Mouse (Mus musculus): ENCODE results near the gene Inpp4a.

Gene Inpp4a

GRCm38 (mm10) chr1:37343265-37343664 is 43.6 kb downstream of the Inpp4a start:
- POLR2A ChIA-PET = no interaction called here
- CTCF ChIA-PET = interaction anchor here in 2 of 4 experiments (0.6 kb wide), 2 partner anchors 47 to 626 kb away, joined by 4 read pairs; no protein-coding TSS in a partner anchor

- CTCF ChIA-PET = no interaction called here
- POLR2A ChIA-PET = no interaction called here
Observed at GRCm38 (mm10) chr1:37344223-37344916, 44.7 kb downstream of the Inpp4a start.

GRCm38 (mm10) chr1:37347361-37348080 is 47.9 kb downstream of the Inpp4a start:
- POLR2A ChIA-PET = interaction anchor here in 1 of 4 experiments (1.0 to 1.9 kb wide), 2 partner anchors 10 to 11 kb away, joined by 3 to 6 read pairs; no protein-coding TSS in a partner anchor
- CTCF ChIA-PET = interaction anchor here in 1 of 4 experiments (1.1 kb wide), 1 partner anchor 517 kb away, joined by 3 read pairs; no protein-coding TSS in a partner anchor

GRCm38 (mm10) chr1:37350886-37351651 is 51.4 kb downstream of the Inpp4a start:
- POLR2A ChIA-PET = interaction anchor here in 1 of 4 experiments (0.6 to 1.2 kb wide), 4 partner anchors 16 to 954 kb away, joined by 3 to 5 read pairs (median 4); no protein-coding TSS in a partner anchor
- CTCF ChIA-PET = interaction anchor here in 1 of 4 experiments (1.4 kb wide), 1 partner anchor 68 kb away, joined by 5 read pairs; no protein-coding TSS in a partner anchor

- ChIA-PET POLR2A (interaction anchor here in 1 of 4 experiments (0.6 to 1.2 kb wide), 5 partner anchors 17 to 955 kb away, joined by 3 to 5 read pairs (median 3); no protein-coding TSS in a partner anchor), CTCF (no interaction called here)
Observed at GRCm38 (mm10) chr1:37351961-37352360, 52.3 kb downstream of the Inpp4a start.

GRCm38 (mm10) chr1:37353456-37353855 is 53.8 kb downstream of the Inpp4a start:
- ChIA-PET CTCF (interaction anchor here in 1 of 4 experiments (0.9 kb wide), 1 partner anchor 49 kb away, joined by 3 read pairs; no protein-coding TSS in a partner anchor), POLR2A (interaction anchor here in 1 of 4 experiments (0.7 kb wide), 1 partner anchor 21 kb away, joined by 3 read pairs; no protein-coding TSS in a partner anchor)

GRCm38 (mm10) chr1:37355492-37355891 is 55.8 kb downstream of the Inpp4a start:
- ChIA-PET CTCF (no interaction called here), POLR2A (interaction anchor here in 1 of 4 experiments (1.4 kb wide), 1 partner anchor 9 kb away, joined by 3 read pairs; no protein-coding TSS in a partner anchor)

GRCm38 (mm10) chr1:37356305-37356704 is 56.6 kb downstream of the Inpp4a start:
- ChIA-PET CTCF (interaction anchor here in 1 of 4 experiments (0.6 kb wide), 1 partner anchor 322 kb away, joined by 5 read pairs; no protein-coding TSS in a partner anchor), POLR2A (interaction anchor here in 1 of 4 experiments (0.8 to 1.4 kb wide), 2 partner anchors 8 to 57 kb away, joined by 3 read pairs; no protein-coding TSS in a partner anchor)

GRCm38 (mm10) chr1:37357173-37357572 is 57.5 kb downstream of the Inpp4a start:
- CTCF ChIA-PET = no interaction called here
- POLR2A ChIA-PET = interaction anchor here in 1 of 4 experiments (1.7 kb wide), 1 partner anchor 8 kb away, joined by 6 read pairs; no protein-coding TSS in a partner anchor

- CTCF ChIA-PET = no interaction called here
- POLR2A ChIA-PET = no interaction called here
Observed at GRCm38 (mm10) chr1:37358621-37359020, 59.0 kb downstream of the Inpp4a start.

GRCm38 (mm10) chr1:37359395-37360092 is 59.9 kb downstream of the Inpp4a start:
- ChIA-PET CTCF (no interaction called here), POLR2A (no interaction called here)

GRCm38 (mm10) chr1:37360781-37361180 is 61.1 kb downstream of the Inpp4a start:
- ChIA-PET POLR2A (interaction anchor here in 1 of 4 experiments (0.7 kb wide), 1 partner anchor 18 kb away, joined by 3 read pairs; no protein-coding TSS in a partner anchor), CTCF (no interaction called here)

- ChIA-PET POLR2A (no interaction called here), CTCF (interaction anchor here in 1 of 4 experiments (0.6 kb wide), 1 partner anchor 569 kb away, joined by 3 read pairs; no protein-coding TSS in a partner anchor)
Observed at GRCm38 (mm10) chr1:37362721-37363120, 63.1 kb downstream of the Inpp4a start.

GRCm38 (mm10) chr1:37368125-37368524 is 68.5 kb downstream of the Inpp4a start:
- POLR2A ChIA-PET = no interaction called here
- CTCF ChIA-PET = interaction anchor here in 1 of 4 experiments (0.8 kb wide), 1 partner anchor 33 kb away, joined by 3 read pairs; no protein-coding TSS in a partner anchor

GRCm38 (mm10) chr1:37368768-37369385 is 69.2 kb downstream of the Inpp4a start:
- ChIA-PET POLR2A (no interaction called here), CTCF (no interaction called here)

GRCm38 (mm10) chr1:37376177-37376576 is 76.5 kb downstream of the Inpp4a start:
- POLR2A ChIA-PET = no interaction called here
- CTCF ChIA-PET = no interaction called here

- CTCF ChIA-PET = no interaction called here
Observed at GRCm38 (mm10) chr1:37376751-37377150, 77.1 kb downstream of the Inpp4a start.

GRCm38 (mm10) chr1:37378095-37378494 is 78.4 kb downstream of the Inpp4a start:
- CTCF ChIA-PET = no interaction called here
- POLR2A ChIA-PET = interaction anchor here in 1 of 4 experiments (0.5 kb wide), 1 partner anchor 17 kb away, joined by 3 read pairs; no protein-coding TSS in a partner anchor

More at GRCm38 (mm10) chr1:37376751-37377150, 77.1 kb downstream of the Inpp4a start:
- POLR2A ChIA-PET = no interaction called here

All from embryonic stem cell, embryonic (primary cell).